Mouse (Mus musculus): ENCODE measurements around the gene Ing1. TPM values are rescaled to one million over a fixed set of nuclear protein-coding genes. Genes with fewer than 3 reads are reported as not detected.

The Ing1 gene
- polyA plus RNA-seq, 1 experiment from 2014 or later: 49.1 TPM

- H3K36me3 ChIP-seq (ENCODE audit: control insufficient read depth, insufficient read depth, low read length): peaks cover 62% of the 10 kb centered on the region
- no peaks in the 10 kb centered on the region for H3K4me1 ChIP-seq (ENCODE audit: control insufficient read depth, insufficient read depth, low read length)
- DNase-seq (ENCODE audit: low spot score): no peak
- no peak overlapping the region for H3K27ac ChIP-seq (ENCODE audit: low read depth, low read length)
- H3K9ac ChIP-seq (ENCODE audit: low read length): no peak overlapping the region
- H3K4me3 ChIP-seq (ENCODE audit: low read depth, low read length): no peak overlapping the region
- ATAC-seq: no peak
- H3K27me3 ChIP-seq (replicated peaks; ENCODE audit: control insufficient read depth, insufficient read depth, low read length): no peaks in the 10 kb centered on the region
- no peaks in the 10 kb centered on the region for H3K9me3 ChIP-seq (replicated peaks; ENCODE audit: control insufficient read depth, low read length)
- WGBS: 96% methylated on average over 6 of the region's 6 CpGs
- H3K4me2 ChIP-seq (ENCODE audit: low read length): no peak overlapping the region
Measured at GRCm38 (mm10) chr8:11518056-11518396, 37.3 kb upstream of the Ing1 start.

- Histone ChIP-seq H3K9me3 (replicated peaks; ENCODE audit: control insufficient read depth, low read length) (no peaks in the 10 kb centered on the region), H3K4me1 (ENCODE audit: control insufficient read depth, insufficient read depth, low read length) (no peaks in the 10 kb centered on the region), H3K27ac (ENCODE audit: low read depth, low read length) (no peak overlapping the region), H3K9ac (ENCODE audit: low read length) (no peak overlapping the region), H3K27me3 (replicated peaks; ENCODE audit: control insufficient read depth, insufficient read depth, low read length) (no peaks in the 10 kb centered on the region), H3K4me3 (ENCODE audit: low read depth, low read length) (no peak overlapping the region), H3K36me3 (ENCODE audit: control insufficient read depth, insufficient read depth, low read length) (peaks cover 56% of the 10 kb centered on the region), H3K4me2 (ENCODE audit: low read length) (no peak overlapping the region)
- WGBS: 87% methylated on average over 11 of the region's 11 CpGs
- ATAC-seq: no peak
- DNase-seq (ENCODE audit: low spot score): peak; percentile 16
Measured at GRCm38 (mm10) chr8:11518676-11519075, 36.7 kb upstream of the Ing1 start.

- H3K36me3 ChIP-seq (ENCODE audit: control insufficient read depth, insufficient read depth, low read length): peaks cover 26% of the 10 kb centered on the region
- H3K27ac ChIP-seq (ENCODE audit: low read depth, low read length): no peak overlapping the region
- no peaks in the 10 kb centered on the region for H3K27me3 ChIP-seq (replicated peaks; ENCODE audit: control insufficient read depth, insufficient read depth, low read length)
- no peaks in the 10 kb centered on the region for H3K9me3 ChIP-seq (replicated peaks; ENCODE audit: control insufficient read depth, low read length)
- DNase-seq (ENCODE audit: low spot score) (no peak), ATAC-seq (no peak)
- no peak overlapping the region for H3K4me2 ChIP-seq (ENCODE audit: low read length)
- no peak overlapping the region for H3K4me3 ChIP-seq (ENCODE audit: low read depth, low read length)
- H3K9ac ChIP-seq (ENCODE audit: low read length): no peak overlapping the region
- no peaks in the 10 kb centered on the region for H3K4me1 ChIP-seq (ENCODE audit: control insufficient read depth, insufficient read depth, low read length)
- 89% methylated on average over 3 of the region's 3 CpGs for WGBS
Measured at GRCm38 (mm10) chr8:11523331-11523730, 32.0 kb upstream of the Ing1 start.

GRCm38 (mm10) chr8:11530155-11530770 is 25.1 kb upstream of the Ing1 start:
- no peak for DNase-seq (ENCODE audit: low spot score)
- Histone ChIP-seq H3K27ac (ENCODE audit: low read depth, low read length) (no peak overlapping the region), H3K9ac (ENCODE audit: low read length) (no peak overlapping the region), H3K4me2 (ENCODE audit: low read length) (no peak overlapping the region), H3K4me3 (ENCODE audit: low read depth, low read length) (no peak overlapping the region), H3K9me3 (replicated peaks; ENCODE audit: control insufficient read depth, low read length) (no peaks in the 10 kb centered on the region), H3K36me3 (ENCODE audit: control insufficient read depth, insufficient read depth, low read length) (peaks cover 25% of the 10 kb centered on the region), H3K27me3 (replicated peaks; ENCODE audit: control insufficient read depth, insufficient read depth, low read length) (no peaks in the 10 kb centered on the region), H3K4me1 (ENCODE audit: control insufficient read depth, insufficient read depth, low read length) (0 out of 2 replicates have a peak, but pooled peaks cover 5% of the 10 kb centered on the region)
- no peak for ATAC-seq
- WGBS: 85% methylated on average over 18 of the region's 18 CpGs

- H3K4me1 ChIP-seq (ENCODE audit: control insufficient read depth, insufficient read depth, low read length): 0 out of 2 replicates have a peak, but pooled peaks cover 5% of the 10 kb centered on the region
- no peak for DNase-seq (ENCODE audit: low spot score)
- H3K9ac ChIP-seq (ENCODE audit: low read length): no peak overlapping the region
- H3K27ac ChIP-seq (ENCODE audit: low read depth, low read length): no peak overlapping the region
- ATAC-seq: no peak
- no peaks in the 10 kb centered on the region for H3K27me3 ChIP-seq (replicated peaks; ENCODE audit: control insufficient read depth, insufficient read depth, low read length)
- H3K4me2 ChIP-seq (ENCODE audit: low read length): no peak overlapping the region
- no peak overlapping the region for H3K4me3 ChIP-seq (ENCODE audit: low read depth, low read length)
- H3K9me3 ChIP-seq (replicated peaks; ENCODE audit: control insufficient read depth, low read length): no peaks in the 10 kb centered on the region
- H3K36me3 ChIP-seq (ENCODE audit: control insufficient read depth, insufficient read depth, low read length): peaks cover 25% of the 10 kb centered on the region
- 82% methylated on average over 4 of the region's 4 CpGs for whole genome bisulfite sequencing
Measured at GRCm38 (mm10) chr8:11530849-11531248, 24.5 kb upstream of the Ing1 start.

- Histone ChIP-seq H3K36me3 (ENCODE audit: control insufficient read depth, insufficient read depth, low read length) (peaks cover 21% of the 10 kb centered on the region), H3K27me3 (replicated peaks; ENCODE audit: control insufficient read depth, insufficient read depth, low read length) (no peaks in the 10 kb centered on the region), H3K4me2 (ENCODE audit: low read length) (no peak overlapping the region), H3K9me3 (replicated peaks; ENCODE audit: control insufficient read depth, low read length) (no peaks in the 10 kb centered on the region), H3K4me1 (ENCODE audit: control insufficient read depth, insufficient read depth, low read length) (0 out of 2 replicates have a peak, but pooled peaks cover 5% of the 10 kb centered on the region), H3K27ac (ENCODE audit: low read depth, low read length) (no peak overlapping the region), H3K9ac (ENCODE audit: low read length) (no peak overlapping the region; the same call in 1 of the 2 replicates), H3K4me3 (ENCODE audit: low read depth, low read length) (no peak overlapping the region)
- DNase-seq (ENCODE audit: low spot score) (no peak), ATAC-seq (peak; percentile 34; the same call in 1 of the 2 replicates)
- 9% methylated on average over 9 of the region's 9 CpGs for WGBS
Measured at GRCm38 (mm10) chr8:11534494-11534893, 20.9 kb upstream of the Ing1 start.

GRCm38 (mm10) chr8:11539049-11539448 is 16.3 kb upstream of the Ing1 start:
- Histone ChIP-seq H3K4me2 (ENCODE audit: low read length) (no peak overlapping the region), H3K36me3 (ENCODE audit: control insufficient read depth, insufficient read depth, low read length) (peaks cover 38% of the 10 kb centered on the region), H3K27ac (ENCODE audit: low read depth, low read length) (no peak overlapping the region), H3K9ac (ENCODE audit: low read length) (no peak overlapping the region), H3K4me3 (ENCODE audit: low read depth, low read length) (no peak overlapping the region), H3K27me3 (replicated peaks; ENCODE audit: control insufficient read depth, insufficient read depth, low read length) (no peaks in the 10 kb centered on the region), H3K9me3 (replicated peaks; ENCODE audit: control insufficient read depth, low read length) (no peaks in the 10 kb centered on the region), H3K4me1 (ENCODE audit: control insufficient read depth, insufficient read depth, low read length) (0 out of 2 replicates have a peak, but pooled peaks cover 5% of the 10 kb centered on the region)
- ATAC-seq (no peak), DNase-seq (ENCODE audit: low spot score) (no peak)
- 94% methylated on average over 4 of the region's 4 CpGs for WGBS

- Histone ChIP-seq H3K9ac (ENCODE audit: low read length) (no peak overlapping the region), H3K27me3 (replicated peaks; ENCODE audit: control insufficient read depth, insufficient read depth, low read length) (no peaks in the 10 kb centered on the region), H3K9me3 (replicated peaks; ENCODE audit: control insufficient read depth, low read length) (no peaks in the 10 kb centered on the region), H3K36me3 (ENCODE audit: control insufficient read depth, insufficient read depth, low read length) (peaks cover 38% of the 10 kb centered on the region), H3K4me2 (ENCODE audit: low read length) (no peak overlapping the region), H3K4me1 (ENCODE audit: control insufficient read depth, insufficient read depth, low read length) (no peaks in the 10 kb centered on the region), H3K27ac (ENCODE audit: low read depth, low read length) (no peak overlapping the region), H3K4me3 (ENCODE audit: low read depth, low read length) (no peak overlapping the region)
- DNase-seq (ENCODE audit: low spot score) (no peak), ATAC-seq (no peak)
- WGBS: 94% methylated on average over 8 of the region's 8 CpGs
Measured at GRCm38 (mm10) chr8:11540182-11540581, 15.2 kb upstream of the Ing1 start.

- no peaks in the 10 kb centered on the region for H3K4me1 ChIP-seq (ENCODE audit: control insufficient read depth, insufficient read depth, low read length)
- DNase-seq (ENCODE audit: low spot score) (no peak), ATAC-seq (no peak)
- no peaks in the 10 kb centered on the region for H3K27me3 ChIP-seq (replicated peaks; ENCODE audit: control insufficient read depth, insufficient read depth, low read length)
- H3K36me3 ChIP-seq (ENCODE audit: control insufficient read depth, insufficient read depth, low read length): peaks cover 37% of the 10 kb centered on the region
- H3K9ac ChIP-seq (ENCODE audit: low read length): no peak overlapping the region
- WGBS: 98% methylated on average over 12 of the region's 12 CpGs
- no peaks in the 10 kb centered on the region for H3K9me3 ChIP-seq (replicated peaks; ENCODE audit: control insufficient read depth, low read length)
- no peak overlapping the region for H3K27ac ChIP-seq (ENCODE audit: low read depth, low read length)
- no peak overlapping the region for H3K4me2 ChIP-seq (ENCODE audit: low read length)
- no peak overlapping the region for H3K4me3 ChIP-seq (ENCODE audit: low read depth, low read length)
Measured at GRCm38 (mm10) chr8:11542031-11542430, 13.3 kb upstream of the Ing1 start.
